Mouse (Mus musculus): ENCODE measurements around the gene Csrnp1. TPM values are rescaled to one million over a fixed set of nuclear protein-coding genes. Genes with fewer than 3 reads are reported as not detected.

Gene Csrnp1
- not detected for polyA plus RNA-seq (2014; fragmentation: Illumina TruSeq; extraction: RNeasy Lipid Tissue Mini Kit (QIAGEN cat#74804); ENCODE audit: low replicate concordance)

DNA sequence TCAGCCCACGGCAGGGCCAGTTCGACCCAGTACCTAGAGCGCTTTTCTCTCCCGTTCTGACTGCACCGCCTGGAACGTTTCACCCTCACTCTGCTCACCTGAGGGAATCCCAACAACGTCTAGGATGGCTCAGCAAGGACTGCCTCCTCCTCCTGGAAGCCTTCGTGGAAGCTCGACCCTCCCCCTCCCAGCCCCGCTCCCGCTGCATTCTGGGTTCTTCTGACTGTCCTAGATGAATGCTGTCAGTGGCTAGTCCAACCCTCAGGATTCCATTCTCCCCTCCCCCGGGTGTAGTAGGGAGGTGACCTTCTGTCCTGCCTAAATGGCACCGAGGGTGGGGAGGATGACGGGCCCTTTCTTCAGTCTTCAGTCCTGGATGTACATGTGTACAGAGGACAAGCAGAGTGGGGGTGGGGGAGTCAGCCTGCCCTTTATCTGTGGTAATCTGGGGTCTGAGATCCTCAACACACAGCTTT, at the start of gene Csrnp1:
Csrnp1 (minus strand) TSS at position 123 of the 476 bp plus-strand sequence.

DNA sequence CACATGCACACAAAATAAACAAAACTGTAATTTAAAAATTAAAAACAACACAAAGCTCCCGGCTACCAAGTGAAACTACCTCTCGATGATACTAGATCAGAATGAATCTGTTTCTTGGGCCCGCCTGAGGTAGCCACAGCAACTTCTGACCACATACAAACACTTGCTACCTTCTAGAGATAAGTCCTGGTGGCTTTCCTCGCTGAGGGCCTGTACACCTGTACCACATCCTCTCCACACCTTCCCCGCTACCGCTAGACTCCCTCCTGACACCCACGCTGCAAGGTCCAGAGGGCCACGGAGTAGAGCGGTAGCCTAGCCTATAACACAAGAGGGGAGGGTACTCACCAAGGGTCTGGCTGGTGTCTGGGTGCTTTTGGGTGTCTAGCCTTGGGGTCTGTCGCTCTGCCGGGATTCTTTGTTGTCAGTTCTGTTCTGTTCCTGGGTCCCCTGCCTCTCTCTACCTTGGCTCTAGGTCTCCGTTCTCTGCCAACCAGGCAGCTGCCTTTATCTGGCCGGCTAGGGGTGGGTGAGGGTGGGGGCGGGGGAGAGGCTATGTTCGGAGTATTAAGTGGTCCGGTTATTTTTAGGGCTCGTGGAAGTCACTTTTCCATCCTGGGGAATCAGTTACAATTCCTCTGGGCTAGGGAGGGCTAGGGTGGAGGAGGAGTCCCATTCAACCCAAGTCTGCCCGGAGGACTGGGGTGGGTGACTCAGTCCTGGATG, 38.8 kb upstream of the Csrnp1 start, which contains the start of gene Xirp1:
Xirp1 (minus strand) TSS at position 513 of the 726 bp plus-strand sequence.

DNA sequence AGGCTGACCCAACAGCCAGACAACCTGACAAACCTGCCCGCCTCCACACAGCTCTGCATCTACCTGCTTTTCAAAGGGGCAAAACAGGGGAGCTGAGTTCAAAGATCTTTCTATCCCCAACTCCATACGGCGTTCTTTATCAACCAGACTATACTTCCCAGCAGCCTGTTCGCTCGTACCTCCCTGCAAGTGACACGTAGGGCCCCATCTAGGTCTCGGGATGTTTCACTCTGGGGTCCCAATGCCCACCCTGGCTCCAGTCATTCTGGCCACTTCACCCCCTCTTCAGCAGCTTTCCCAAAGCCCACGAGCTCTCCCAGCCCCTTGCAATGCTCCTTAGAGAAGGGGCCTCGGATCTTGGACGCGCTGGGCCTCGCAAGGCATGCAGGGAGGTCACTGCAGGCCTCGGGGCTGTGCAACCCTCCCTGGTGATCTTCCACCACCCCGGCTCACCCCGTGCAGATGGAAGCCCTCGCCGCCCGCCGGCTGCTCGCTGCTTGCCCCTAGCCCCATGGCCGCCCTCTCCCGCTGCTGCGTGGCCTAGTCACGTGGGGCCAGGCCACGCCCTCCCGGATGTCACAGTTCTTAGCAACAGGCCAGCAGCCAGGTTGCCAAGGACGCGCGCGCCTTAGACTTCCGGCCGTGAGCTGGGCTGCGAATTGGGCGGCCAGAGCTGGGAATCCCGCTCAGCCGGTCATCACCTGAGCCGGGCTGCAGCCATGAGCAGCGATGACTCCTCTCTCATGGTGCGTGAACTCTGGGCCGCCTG, 47.3 kb downstream of the Csrnp1 start, which contains the start of the genes Gorasp1 and Ttc21a:
Gorasp1 (minus strand) TSS at position 561 of the 769 bp plus-strand sequence.
Ttc21a (plus strand) TSS at position 602 of the 769 bp plus-strand sequence.

Other genes with a start within 250 kb of the Csrnp1 start
- gene Scn11a, start 159.2 kb downstream of the Csrnp1 start, polyA plus RNA-seq (2014; fragmentation: Illumina TruSeq; extraction: RNeasy Lipid Tissue Mini Kit (QIAGEN cat#74804); ENCODE audit: low replicate concordance) = 0.11 TPM
- 32.1 TPM for gene Wdr48, start 89.8 kb downstream of the Csrnp1 start, polyA plus RNA-seq (2014; fragmentation: Illumina TruSeq; extraction: RNeasy Lipid Tissue Mini Kit (QIAGEN cat#74804); ENCODE audit: low replicate concordance)
- gene Gorasp1, start 47.1 kb downstream of the Csrnp1 start, polyA plus RNA-seq (2014; fragmentation: Illumina TruSeq; extraction: RNeasy Lipid Tissue Mini Kit (QIAGEN cat#74804); ENCODE audit: low replicate concordance) = 3.1 TPM
- not detected for gene Ttc21a, start 47.1 kb downstream of the Csrnp1 start, polyA plus RNA-seq (2014; fragmentation: Illumina TruSeq; extraction: RNeasy Lipid Tissue Mini Kit (QIAGEN cat#74804); ENCODE audit: low replicate concordance)
- not detected for gene Xirp1, start 38.9 kb upstream of the Csrnp1 start, polyA plus RNA-seq (2014; fragmentation: Illumina TruSeq; extraction: RNeasy Lipid Tissue Mini Kit (QIAGEN cat#74804); ENCODE audit: low replicate concordance)
- 6.2 TPM for gene Cx3cr1, start 85.2 kb upstream of the Csrnp1 start, polyA plus RNA-seq (2014; fragmentation: Illumina TruSeq; extraction: RNeasy Lipid Tissue Mini Kit (QIAGEN cat#74804); ENCODE audit: low replicate concordance)
- not detected for gene Ccr8, start 107.5 kb upstream of the Csrnp1 start, polyA plus RNA-seq (2014; fragmentation: Illumina TruSeq; extraction: RNeasy Lipid Tissue Mini Kit (QIAGEN cat#74804); ENCODE audit: low replicate concordance)
- 0.71 TPM for gene Slc25a38, start 125.7 kb upstream of the Csrnp1 start, polyA plus RNA-seq (2014; fragmentation: Illumina TruSeq; extraction: RNeasy Lipid Tissue Mini Kit (QIAGEN cat#74804); ENCODE audit: low replicate concordance)
- gene Rpsa, start 143.0 kb upstream of the Csrnp1 start, polyA plus RNA-seq (2014; fragmentation: Illumina TruSeq; extraction: RNeasy Lipid Tissue Mini Kit (QIAGEN cat#74804); ENCODE audit: low replicate concordance) = 52.5 TPM
- gene Mobp, start 165.0 kb upstream of the Csrnp1 start, polyA plus RNA-seq (2014; fragmentation: Illumina TruSeq; extraction: RNeasy Lipid Tissue Mini Kit (QIAGEN cat#74804); ENCODE audit: low replicate concordance) = not detected